Mouse (Mus musculus): ENCODE measurements around the gene Snrpg.

The Snrpg gene

GRCm38 (mm10) chr6:86370764-86371339 lies at the start of gene Snrpg:
Gene Snrpg, plus strand, starts transcription at chr6:86371304.
- in situ Hi-C loops (cut with MboI, MseI): no loop called here

GRCm38 (mm10) chr6:86322031-86322563 lies 49.0 kb upstream of the Snrpg start:
- in situ Hi-C loops (cut with MboI, MseI): loop anchor here (5.0 kb wide), 1 partner anchor 50 kb away; no protein-coding TSS in a partner anchor

- in situ Hi-C loops (cut with MboI, MseI): loop anchor here (5.0 kb wide), 1 partner anchor 51 kb away; no protein-coding TSS in a partner anchor
Observed at GRCm38 (mm10) chr6:86322991-86323390, 48.1 kb upstream of the Snrpg start.

GRCm38 (mm10) chr6:86324400-86324799 lies 46.7 kb upstream of the Snrpg start:
- in situ Hi-C loops (cut with MboI, MseI): loop anchor here (5.0 kb wide), 1 partner anchor 52 kb away; no protein-coding TSS in a partner anchor

- in situ Hi-C loops (cut with MboI, MseI): loop anchor here (25.0 kb wide), 1 partner anchor 213 kb away; no protein-coding TSS in a partner anchor
Observed at GRCm38 (mm10) chr6:86325646-86326045, 45.5 kb upstream of the Snrpg start.

- in situ Hi-C loops (cut with MboI, MseI): loop anchor here (25.0 kb wide), 1 partner anchor 215 kb away; no protein-coding TSS in a partner anchor
Observed at GRCm38 (mm10) chr6:86326866-86327265, 44.2 kb upstream of the Snrpg start.

- in situ Hi-C loops (cut with MboI, MseI): loop anchor here (25.0 kb wide), 1 partner anchor 216 kb away; no protein-coding TSS in a partner anchor
Observed at GRCm38 (mm10) chr6:86328369-86328768, 42.7 kb upstream of the Snrpg start.

GRCm38 (mm10) chr6:86329943-86330342 lies 41.2 kb upstream of the Snrpg start:
- in situ Hi-C loops (cut with MboI, MseI): loop anchor here (25.0 kb wide), 1 partner anchor 218 kb away; no protein-coding TSS in a partner anchor

GRCm38 (mm10) chr6:86335121-86335849 lies 35.8 kb upstream of the Snrpg start:
- in situ Hi-C loops (cut with MboI, MseI): loop anchor here (25.0 kb wide), 1 partner anchor 223 kb away; no protein-coding TSS in a partner anchor

- in situ Hi-C loops (cut with MboI, MseI): loop anchor here (25.0 kb wide), 1 partner anchor 224 kb away; no protein-coding TSS in a partner anchor
Observed at GRCm38 (mm10) chr6:86335860-86336259, 35.2 kb upstream of the Snrpg start.

- in situ Hi-C loops (cut with MboI, MseI): loop anchor here (25.0 kb wide), 1 partner anchor 224 kb away; no protein-coding TSS in a partner anchor
Observed at GRCm38 (mm10) chr6:86336340-86336739, 34.8 kb upstream of the Snrpg start.

- in situ Hi-C loops (cut with MboI, MseI): loop anchor here (25.0 kb wide), 1 partner anchor 231 kb away; no protein-coding TSS in a partner anchor
Observed at GRCm38 (mm10) chr6:86343656-86344055, 27.4 kb upstream of the Snrpg start.

GRCm38 (mm10) chr6:86346063-86346462 lies 25.0 kb upstream of the Snrpg start:
- in situ Hi-C loops (cut with MboI, MseI): loop anchor here (25.0 kb wide), 1 partner anchor 234 kb away; no protein-coding TSS in a partner anchor

GRCm38 (mm10) chr6:86349257-86349656 lies 21.8 kb upstream of the Snrpg start:
- in situ Hi-C loops (cut with MboI, MseI): loop anchor here (25.0 kb wide), 1 partner anchor 237 kb away; no protein-coding TSS in a partner anchor

- in situ Hi-C loops (cut with MboI, MseI): loop anchor here (10.0 kb wide), 1 partner anchor 340 kb away; the partner anchor contains the start of gene Figla
Observed at GRCm38 (mm10) chr6:86354948-86355347, 16.2 kb upstream of the Snrpg start.

- in situ Hi-C loops (cut with MboI, MseI): loop anchor here (10.0 kb wide), 1 partner anchor 342 kb away; the partner anchor contains the start of gene Figla
Observed at GRCm38 (mm10) chr6:86356956-86357355, 14.1 kb upstream of the Snrpg start.

- in situ Hi-C loops (cut with MboI, MseI): no loop called here
Observed at GRCm38 (mm10) chr6:86360691-86361090, 10.4 kb upstream of the Snrpg start.

- in situ Hi-C loops (cut with MboI, MseI): no loop called here
Observed at GRCm38 (mm10) chr6:86361373-86361772, 9.7 kb upstream of the Snrpg start.

- in situ Hi-C loops (cut with MboI, MseI): loop anchor here (5.0 kb wide), 1 partner anchor 437 kb away; no protein-coding TSS in a partner anchor
Observed at GRCm38 (mm10) chr6:86364442-86365141, 6.5 kb upstream of the Snrpg start.

GRCm38 (mm10) chr6:86365371-86366124 lies 5.6 kb upstream of the Snrpg start, which contains the start of gene Fam136a:
Gene Fam136a, plus strand, starts transcription at chr6:86365646.
- in situ Hi-C loops (cut with MboI, MseI): loop anchor here (5.0 kb wide), 1 partner anchor 438 kb away; no protein-coding TSS in a partner anchor

Data from T-helper 1 cell (primary cell).